Mouse (Mus musculus) right cerebral cortex, postnatal 10 days (tissue): Measurements from ENCODE around the gene Taok3.

ENCODE experiments used
- DNase-seq, 2 experiments: peaks; one replicate each; pipeline ENCODE4 v3.0.0; 2021; ENCODE audit warnings: low spot score in 2 of 2

The Taok3 gene

DNA sequence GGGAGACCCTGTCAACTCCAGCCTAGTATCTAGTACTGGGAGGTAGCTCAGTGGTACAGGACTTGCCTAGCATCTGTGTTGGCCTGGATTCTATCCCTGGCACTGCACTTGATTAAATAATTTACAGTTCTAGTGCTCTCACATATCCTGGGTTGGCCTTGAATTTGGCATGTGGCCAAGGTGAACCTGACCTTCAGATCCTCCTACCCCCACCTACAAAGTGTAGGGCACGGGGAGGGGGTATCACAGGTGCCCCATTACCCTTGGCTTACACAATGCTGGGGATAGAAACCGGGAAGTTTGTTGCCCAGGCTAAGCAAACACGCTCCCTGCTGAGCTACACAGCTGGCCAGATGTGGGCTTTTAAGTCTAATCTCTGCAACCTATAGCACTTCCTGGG, 183.0 kb downstream of the Taok3 start:
- DNase-seq: no peak

DNA sequence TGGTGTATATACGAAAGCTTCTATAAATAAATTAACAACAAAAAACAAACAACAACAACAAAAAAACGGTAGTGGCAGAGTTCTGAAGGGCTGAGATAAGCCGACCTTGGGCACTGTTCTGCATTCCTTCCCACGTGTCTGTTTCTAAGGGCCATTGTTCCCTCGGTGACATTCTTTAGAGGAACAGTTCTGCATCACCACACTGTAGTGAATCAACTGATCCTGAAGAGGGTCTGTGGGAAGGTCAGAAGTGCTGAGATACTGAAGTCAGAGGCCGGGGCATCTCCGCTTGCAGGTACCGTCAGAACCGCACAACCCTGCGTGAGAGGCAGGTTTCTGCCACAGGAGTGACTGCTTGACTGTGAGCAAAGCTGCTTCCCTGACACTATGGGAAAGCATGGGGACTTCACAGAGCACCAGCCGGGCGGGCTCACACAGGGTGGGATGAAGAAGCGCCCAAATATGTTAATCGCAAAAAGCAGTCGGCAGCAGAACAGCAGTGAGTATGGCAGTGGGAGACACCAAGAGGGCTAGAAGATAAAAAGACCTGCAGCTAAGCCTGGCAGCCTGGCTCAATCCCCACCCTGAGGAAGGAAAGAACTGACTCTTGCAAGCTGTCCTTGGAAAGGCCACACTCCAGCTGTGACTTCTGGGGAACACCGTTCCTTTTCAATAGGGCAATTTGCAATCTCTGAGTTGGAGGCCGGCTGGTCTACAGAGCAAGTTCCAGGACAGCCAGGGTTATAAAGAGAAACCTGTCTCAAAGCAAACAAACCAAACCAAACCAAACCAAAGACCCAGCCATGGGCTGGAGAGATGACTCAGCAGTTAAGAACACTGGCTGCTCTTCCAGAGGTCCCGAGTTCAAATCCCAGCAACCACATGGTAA, 184.0 kb downstream of the Taok3 start:
- no peak for DNase-seq

DNA sequence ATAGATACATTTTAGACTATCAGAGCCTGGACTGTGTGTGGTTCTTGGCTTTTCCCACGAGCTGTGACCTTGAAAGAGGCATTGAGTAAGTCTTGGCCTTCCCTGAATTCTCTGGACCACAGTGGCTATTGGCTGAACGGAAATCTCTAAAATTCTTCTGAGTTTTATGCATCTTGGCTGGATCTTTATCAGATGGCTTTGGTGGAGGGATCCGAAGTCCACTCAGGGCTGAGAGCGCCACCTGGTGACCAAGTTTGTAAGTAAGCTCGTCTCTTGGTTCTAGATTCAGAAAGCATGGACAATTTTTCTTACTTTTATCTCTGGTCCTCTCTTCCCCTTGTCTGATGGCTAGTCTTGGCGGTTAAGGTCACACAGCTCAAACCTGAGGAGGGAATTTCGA, 185.0 kb downstream of the Taok3 start:
- peak; percentile 71 to 85 for DNase-seq

DNA sequence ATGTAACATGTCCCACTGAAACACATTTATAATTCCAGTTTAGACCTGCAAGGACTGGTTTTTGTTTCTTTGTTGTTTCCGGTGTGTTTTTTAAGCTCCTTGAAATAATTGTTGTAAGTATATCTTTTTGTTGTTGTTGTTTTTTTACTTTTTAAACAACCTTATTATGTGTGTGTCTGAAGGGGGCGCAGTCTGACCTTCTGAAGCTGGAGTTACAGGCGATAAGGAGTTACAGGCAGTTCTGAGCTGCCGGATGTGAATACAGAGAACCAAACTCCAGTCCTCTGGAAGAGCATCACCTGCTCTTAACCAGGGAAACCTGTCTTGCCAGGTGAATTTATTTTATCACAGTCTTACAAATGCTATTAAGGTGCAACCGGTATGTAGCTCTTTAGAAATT, 185.8 kb downstream of the Taok3 start:
- no peak for DNase-seq

DNA sequence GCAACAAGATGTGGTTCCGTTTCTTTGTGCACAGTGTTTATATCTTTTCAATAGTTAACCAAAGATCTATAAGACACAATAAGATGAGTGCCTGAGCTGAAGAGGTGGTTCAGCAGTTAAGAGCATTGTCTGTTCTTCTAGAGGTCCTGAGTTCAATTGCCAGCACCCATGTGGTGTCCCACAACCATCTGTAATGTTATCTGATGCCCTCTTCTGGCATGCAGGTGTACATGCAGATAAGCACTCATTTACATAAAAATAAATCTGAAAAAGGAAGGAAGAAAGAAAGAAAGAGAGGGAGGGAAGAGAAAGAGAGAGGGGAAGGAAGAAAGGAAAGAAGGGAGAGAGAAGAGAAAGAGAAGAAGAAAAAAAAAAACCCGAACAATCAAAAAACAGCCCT, 186.9 kb downstream of the Taok3 start:
- DNase-seq: no peak

DNA sequence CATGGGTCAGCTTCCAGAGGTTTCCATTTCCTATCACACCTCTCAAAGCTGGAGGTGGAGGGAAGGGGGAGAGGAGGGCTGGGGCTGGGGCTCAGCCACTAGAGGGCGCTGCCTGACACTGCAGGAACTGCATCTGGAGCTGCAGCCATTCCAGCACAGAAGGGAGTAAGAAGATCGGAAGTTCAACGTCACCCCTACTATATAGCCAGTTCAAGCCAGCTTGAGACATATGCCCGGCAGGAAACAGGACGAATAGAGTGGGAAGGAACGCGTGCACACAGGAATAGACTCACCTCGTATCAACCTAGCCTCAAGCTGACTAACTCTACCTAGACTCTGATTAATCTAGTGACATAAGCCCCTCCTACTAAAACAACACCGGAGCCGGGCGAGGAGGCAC, 187.8 kb downstream of the Taok3 start:
- DNase-seq: peak; percentile 45 to 59

DNA sequence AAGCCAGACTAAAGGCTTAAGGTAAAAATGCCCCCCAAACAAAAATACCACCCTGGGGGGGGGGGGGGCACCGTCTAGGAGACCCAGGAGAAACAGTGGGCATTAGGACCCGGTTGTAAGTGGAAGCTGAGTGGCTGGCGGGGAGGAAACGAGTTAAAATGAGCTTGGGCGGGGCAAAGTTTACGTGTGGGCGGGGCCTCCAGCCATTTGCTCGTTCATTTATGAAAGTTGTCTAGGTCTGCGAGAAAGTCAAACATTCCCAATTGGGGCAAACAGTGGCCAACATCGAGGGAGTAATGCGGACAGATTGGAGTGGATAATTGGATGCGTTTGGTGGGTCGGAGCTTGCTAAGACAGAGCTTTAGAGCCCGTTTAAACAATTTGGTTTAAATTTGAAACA, 193.5 kb downstream of the Taok3 start:
- no peak for DNase-seq

DNA sequence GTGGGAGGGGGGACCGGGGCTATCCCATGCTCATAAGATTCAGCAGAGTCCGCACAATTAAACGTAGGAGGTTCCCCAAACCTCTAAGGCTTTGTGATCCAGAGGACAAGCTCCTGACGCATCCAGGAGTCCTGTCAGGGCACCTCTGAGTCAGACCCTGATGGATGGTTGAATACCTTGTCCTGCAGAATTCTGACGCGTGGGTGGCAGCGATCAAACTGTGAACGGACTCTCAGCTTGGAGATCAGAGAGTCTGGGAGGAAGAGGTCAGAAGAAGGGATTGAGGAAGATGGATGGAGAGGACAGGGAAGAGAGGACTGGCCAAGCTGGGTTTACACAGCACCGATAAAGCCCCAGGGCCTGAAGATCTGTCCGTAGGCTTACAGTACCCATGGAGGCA, 194.0 kb downstream of the Taok3 start:
- DNase-seq: no peak

DNA sequence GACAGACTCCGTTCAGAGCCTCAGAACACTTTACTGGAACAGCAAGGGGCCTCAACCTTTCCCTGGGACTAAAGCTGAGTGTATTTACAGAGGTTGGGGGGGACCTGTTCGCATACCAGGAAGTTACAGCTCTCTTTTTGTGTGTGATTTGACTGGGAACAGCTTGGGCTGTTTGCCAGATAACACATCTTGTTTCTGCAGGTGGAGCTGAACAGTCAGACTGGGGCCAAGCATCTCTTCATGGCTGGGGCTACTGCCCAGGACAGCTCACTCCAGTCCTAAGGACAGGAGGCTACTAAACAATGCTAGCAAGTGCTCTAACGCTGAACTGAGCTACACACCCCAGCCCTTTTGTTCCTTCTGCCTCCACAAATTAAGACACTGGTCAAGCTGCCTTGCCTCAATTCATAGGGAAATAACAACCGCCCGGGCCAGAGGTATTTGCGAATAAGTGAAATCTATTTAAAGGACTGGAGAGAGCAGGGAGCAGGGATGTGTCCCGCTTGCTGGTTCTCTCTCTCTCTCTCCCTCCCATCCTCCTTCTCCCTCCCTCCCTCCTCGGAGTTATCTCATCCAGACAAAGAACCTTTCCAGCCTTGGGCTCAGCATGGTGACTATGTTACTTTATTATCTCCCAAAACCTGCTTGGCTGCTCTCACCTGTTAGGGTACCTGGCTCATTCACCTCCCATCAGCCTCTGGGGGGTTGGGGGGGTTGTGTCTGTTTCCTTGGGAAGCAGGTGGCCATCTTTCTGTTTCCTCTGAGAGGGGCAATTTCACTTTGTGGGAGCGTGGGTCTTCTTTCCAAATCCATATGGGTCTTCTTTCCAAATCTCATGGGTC, 194.9 kb downstream of the Taok3 start:
- no peak for DNase-seq

DNA sequence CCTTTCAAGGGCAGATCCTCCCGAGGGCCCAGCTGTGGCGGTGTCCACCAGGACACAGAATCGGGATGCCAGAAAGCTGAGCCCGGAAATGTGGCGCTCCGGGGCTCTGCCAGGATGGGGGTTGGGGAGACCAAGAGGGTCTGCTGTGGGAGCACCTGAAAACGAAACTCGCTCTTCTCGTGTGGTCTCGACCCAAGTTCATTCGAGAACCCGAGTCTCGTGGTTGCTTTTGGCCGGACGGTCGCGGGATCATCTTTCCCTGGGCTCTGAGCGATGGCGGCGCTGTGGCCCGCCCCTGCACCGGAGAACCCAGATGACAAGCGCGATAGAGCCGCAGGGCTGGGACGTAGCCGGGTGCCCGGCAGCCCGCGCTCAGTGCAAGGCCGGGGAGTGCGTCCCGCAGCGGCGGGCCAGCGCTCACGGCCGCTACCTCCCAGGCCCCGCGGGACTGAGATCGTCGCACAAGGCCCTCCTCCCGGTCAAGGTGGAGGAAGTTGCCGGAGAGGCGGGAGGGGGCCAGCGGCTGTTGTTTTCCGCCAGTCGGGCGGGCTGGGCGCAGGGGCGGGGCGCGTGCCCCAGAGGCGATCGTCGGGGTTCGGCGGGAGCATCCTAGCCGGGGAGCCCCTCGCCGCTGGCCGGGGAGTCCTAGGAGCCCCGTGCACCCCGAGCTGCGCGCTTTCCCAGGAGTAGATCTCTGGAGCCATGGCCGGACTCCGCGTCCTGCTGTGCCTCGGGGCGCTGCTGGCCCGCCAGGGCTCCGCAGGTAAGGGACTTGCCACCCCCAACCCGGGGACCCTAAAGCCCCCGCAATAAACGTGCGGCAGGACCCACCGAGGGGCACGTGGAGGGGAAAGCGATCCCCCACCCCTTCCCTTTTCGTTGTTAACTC, 199.1 kb downstream of the Taok3 start, which contains the start of gene Vsig10:
Gene Vsig10 (plus strand): TSS at position 343 of the 889 bp plus-strand sequence.
- DNase-seq: peak; percentile 40 to 41

DNA sequence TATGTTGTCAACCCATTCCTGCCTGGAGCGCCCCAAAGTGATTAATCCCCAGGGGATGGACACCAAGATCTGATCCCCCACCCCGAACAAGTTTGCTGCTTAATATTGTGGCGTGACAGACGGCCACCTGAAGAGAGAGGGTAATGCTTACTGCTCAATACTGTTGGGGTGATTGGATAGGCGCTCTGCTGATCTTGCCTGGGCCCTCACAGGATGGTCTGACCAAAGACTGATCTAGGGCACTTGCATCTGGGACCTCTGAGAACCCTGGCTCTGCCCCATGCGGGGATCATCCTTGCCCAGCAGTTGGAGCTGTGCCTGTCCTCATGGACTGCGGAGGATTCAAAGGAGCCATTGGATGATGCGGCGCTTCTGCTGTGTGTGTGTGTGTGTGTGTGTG, 203.8 kb downstream of the Taok3 start:
- DNase-seq: no peak
